Mouse (Mus musculus): ENCODE measurements around the gene Mill2.
A peak's percentile ranks its signal among the peaks of the same experiment; 100 is the strongest.

DNA sequence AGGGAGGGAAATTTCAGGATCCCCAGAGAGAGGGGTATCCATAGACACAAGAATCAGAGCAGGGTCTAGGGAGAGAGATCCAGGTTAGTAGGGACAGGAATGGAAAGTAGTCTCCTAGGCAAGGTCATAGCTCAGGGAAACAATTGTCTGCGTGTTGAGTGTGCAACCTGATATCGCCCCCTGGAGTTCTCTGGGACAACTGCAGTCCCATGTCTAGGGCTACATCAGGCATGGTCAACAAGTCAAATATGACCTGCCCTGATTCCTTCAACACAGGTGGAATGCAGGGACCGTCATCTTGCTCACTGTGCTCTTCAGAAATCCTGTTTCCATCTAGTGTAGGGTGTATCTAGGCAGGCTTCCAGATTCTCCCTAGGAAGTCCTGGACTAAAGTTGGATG is 40.6 kb upstream of the Mill2 start:
- TF ChIP-seq CTCF (IDR thresholded peaks at IDR 0.05; ENCODE audit: insufficient read depth, low read length) (peak; percentile 55), POLR2A (IDR thresholded peaks at IDR 0.05; ENCODE audit: borderline replicate concordance, extremely low read depth, low read depth, low read length) (no peak)

Data from lung, adult 2 months (tissue).